Mouse (Mus musculus): Measurements from ENCODE around the gene Myh3.

DNA sequence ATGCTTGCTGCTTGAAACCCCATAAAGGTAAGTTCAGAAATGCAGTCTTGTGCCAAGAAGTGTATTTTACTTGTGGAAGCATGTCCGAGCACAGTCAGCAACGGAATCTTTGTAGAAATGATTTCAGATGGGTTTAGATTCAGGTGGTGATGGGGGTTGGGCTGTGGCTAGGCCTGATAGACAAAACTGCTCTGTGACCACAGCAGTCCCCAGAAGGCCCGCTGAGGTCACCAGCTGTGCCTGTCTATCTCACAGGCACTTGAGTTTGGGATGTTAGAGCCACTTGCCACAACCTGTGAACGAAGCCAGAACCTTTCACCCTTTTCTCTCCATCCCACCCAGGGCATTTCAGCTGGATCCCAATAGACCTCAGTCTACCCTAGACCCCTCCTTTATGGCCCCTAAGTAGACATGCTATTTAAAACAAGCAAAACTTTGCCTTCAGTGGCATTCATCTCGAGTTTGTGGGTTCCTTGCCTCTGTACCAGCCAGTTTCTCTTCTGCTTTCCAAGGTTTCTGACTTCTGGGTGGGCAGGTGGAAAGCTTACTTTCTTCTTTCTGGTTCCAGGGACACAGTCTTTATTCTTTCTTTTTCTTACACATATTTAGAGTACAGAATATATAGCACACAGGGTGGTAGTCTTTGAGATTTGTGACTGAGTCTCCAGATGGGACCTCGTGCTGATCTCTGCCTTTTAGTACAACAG lies 66.6 kb downstream of the Myh3 start:
- TF ChIP-seq POLR2A (IDR thresholded peaks at IDR 0.05; ENCODE audit: extremely low read depth, insufficient read depth, low read length) (no peak), CTCF (IDR thresholded peaks at IDR 0.05; ENCODE audit: extremely low read depth, insufficient read depth, low read length) (no peak)
